Mouse (Mus musculus) kidney, adult 2 months (tissue): Measurements from ENCODE around the gene Eepd1. TPM values are rescaled to one million over a fixed set of nuclear protein-coding genes. Genes with fewer than 3 reads are reported as not detected.
A peak's percentile ranks its signal among the peaks of the same experiment; 100 is the strongest.

Source experiments
- DNase-seq: peaks from one replicate; pipeline ENCODE4 v3.0.0; 2021
- H3K27ac ChIP-seq: fragments of 200-500 bp; 2 replicates; pipeline ENCODE4 v1.5.1; 2012; ENCODE audit warnings: low read depth, low read length, control low read depth, inconsistent platforms; ENCODE audit not compliant: insufficient read depth
- H3K27me3 ChIP-seq: fragments of 200-500 bp; replicated peaks from 2 replicates; pipeline ENCODE4 v1.6.1; 2012; ENCODE audit warnings: mild to moderate bottlenecking, moderate library complexity, low read length, inconsistent platforms; ENCODE audit not compliant: control insufficient read depth, insufficient read depth
- H3K36me3 ChIP-seq: fragments of 200-500 bp; 2 replicates; pipeline ENCODE4 v1.6.1; 2012; ENCODE audit warnings: mild to moderate bottlenecking, moderate library complexity, low read length, inconsistent platforms; ENCODE audit not compliant: control insufficient read depth, insufficient read depth
- H3K4me1 ChIP-seq: fragments of 200-500 bp; 2 replicates; pipeline ENCODE4 v1.6.1; 2011; ENCODE audit warnings: low read length; ENCODE audit not compliant: control insufficient read depth, insufficient read depth
- H3K4me3 ChIP-seq: fragments of 200-500 bp; 2 replicates; pipeline ENCODE4 v1.5.1; 2011; ENCODE audit warnings: mild to moderate bottlenecking, low read depth, low read length, control low read depth; ENCODE audit not compliant: insufficient read depth
- CTCF ChIP-seq: fragments of 200-500 bp; conservative IDR thresholded peaks from 2 replicates; pipeline ENCODE4 v1.5.1; 2011; ENCODE audit warnings: low read depth, mild to moderate bottlenecking, control low read depth, low read length, moderate library complexity, mixed read lengths; ENCODE audit not compliant: insufficient read depth, insufficient read length
- POLR2A ChIP-seq: fragments of 200-500 bp; IDR thresholded peaks from one replicate; pipeline ENCODE4 v1.6.1; 2011; ENCODE audit warnings: low read depth, low read length, control low read depth
- WGBS: fragments of 180-500 bp; shearing (Covaris S2); methylation state at CpG from one replicate; pipeline ENCODE4 v1.1.7; 2018; 5-methylcytosine and 5-hydroxymethylcytosine counted together
- polyA plus RNA-seq: library from polyadenylated mRNA; depleted of rRNA; stranded (reverse); fragments of >200 nt; gene quantifications from 2 replicates; pipeline ENCODE4 v1.2.3, GENCODE M21; 2012

The Eepd1 gene
- polyA plus RNA-seq, 1 experiment: 4.8 TPM

DNA sequence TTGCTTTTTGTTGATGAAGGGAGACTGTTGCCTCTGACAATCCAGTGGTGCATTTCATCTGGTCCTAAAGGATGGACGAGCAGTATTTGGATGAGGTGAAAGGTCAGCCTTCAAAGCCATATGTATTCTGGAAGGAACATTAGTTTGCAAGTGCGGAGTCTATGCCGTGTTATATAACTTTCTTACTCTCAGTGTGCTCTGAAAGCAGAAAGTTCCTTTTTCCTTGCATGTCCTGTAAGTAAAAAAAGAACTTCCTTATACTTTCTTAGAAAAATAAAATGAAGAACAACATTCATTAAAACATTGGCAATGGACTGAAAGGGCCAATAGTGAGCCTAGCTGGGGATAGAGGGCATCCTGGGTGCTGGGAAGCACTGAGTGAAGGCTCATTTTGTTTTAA lies 50.8 kb downstream of the Eepd1 start:
- Histone ChIP-seq H3K4me3 (no peak overlapping the region), H3K27ac (no peak overlapping the region), H3K27me3 (no peaks in the 10 kb centered on the region), H3K4me1 (no peaks in the 10 kb centered on the region), H3K36me3 (no peaks in the 10 kb centered on the region)
- WGBS: 63% methylated on average over 3 of the region's 3 CpGs
- TF ChIP-seq CTCF (no peak), POLR2A (no peak)
- no peak for DNase-seq

DNA sequence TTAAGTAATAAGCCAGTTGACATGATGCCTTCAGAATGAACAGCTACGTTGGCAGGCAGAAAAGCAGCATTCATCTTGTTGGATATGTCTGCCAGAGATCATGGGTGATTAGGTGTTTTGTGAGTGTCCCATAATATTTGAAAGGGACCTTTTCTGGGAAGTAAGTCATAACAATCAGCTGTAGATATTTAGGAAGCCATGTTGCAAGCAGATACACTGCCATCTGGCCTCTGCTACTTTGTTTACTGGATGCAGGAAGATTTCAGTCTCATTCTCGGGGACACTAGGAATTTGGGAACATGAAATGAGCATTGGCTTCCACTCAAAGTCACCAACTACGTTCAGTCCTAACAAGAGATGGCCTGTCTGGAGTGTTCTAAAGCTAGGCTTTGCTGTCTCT lies 54.1 kb downstream of the Eepd1 start:
- no peaks in the 10 kb centered on the region for H3K36me3 ChIP-seq
- H3K4me3 ChIP-seq: no peak overlapping the region
- TF ChIP-seq CTCF: no peak
- no peaks in the 10 kb centered on the region for H3K4me1 ChIP-seq
- no peak for DNase-seq
- no peak overlapping the region for H3K27ac ChIP-seq
- WGBS: 79% methylated on average over 3 of the region's 3 CpGs
- H3K27me3 ChIP-seq: no peaks in the 10 kb centered on the region

DNA sequence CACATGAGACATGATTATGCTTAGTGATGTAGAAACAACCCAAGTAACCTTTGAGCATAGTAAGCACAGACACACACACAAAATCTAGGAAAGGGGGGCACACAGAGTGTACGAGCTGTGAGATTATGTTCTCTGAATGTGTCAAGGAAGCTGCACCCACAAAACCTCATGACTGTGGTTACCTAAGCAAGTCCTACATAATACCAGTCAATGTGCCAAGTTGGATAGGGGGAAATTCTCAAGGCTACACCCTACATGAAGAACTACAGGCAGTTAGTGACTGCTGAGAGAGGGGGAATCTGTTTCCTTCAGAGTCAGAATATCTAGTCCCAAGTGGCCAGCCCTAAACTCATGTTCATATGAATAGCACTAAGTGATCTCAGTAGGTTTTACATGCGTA lies 58.1 kb downstream of the Eepd1 start:
- H3K36me3 ChIP-seq: no peaks in the 10 kb centered on the region
- WGBS: 86% methylated on average over 2 of the region's 2 CpGs
- H3K4me1 ChIP-seq: no peaks in the 10 kb centered on the region
- TF ChIP-seq POLR2A (no peak), CTCF (no peak)
- no peak overlapping the region for H3K4me3 ChIP-seq
- DNase-seq: no peak
- H3K27ac ChIP-seq: no peak overlapping the region
- no peaks in the 10 kb centered on the region for H3K27me3 ChIP-seq

DNA sequence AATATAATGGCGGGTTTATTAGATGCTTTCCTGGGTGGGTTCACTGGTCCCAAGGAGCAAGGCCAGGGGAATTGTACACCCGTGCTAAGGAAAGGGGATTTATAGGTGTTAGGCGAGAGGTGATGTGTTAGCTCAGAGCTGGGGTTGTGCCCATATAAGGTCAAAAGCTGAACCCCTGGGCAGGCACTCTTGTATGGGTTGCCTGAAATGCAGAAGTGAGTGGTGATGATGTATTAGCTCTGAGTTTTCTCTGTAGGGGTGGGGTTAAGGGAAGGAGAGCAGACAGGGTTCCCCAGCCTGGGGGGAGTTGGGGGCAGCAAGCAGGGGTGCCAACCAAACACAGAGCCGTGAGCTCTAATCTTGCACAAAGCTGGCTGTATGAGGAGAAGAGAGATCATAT lies 60.0 kb downstream of the Eepd1 start:
- Histone ChIP-seq H3K27ac (no peak overlapping the region), H3K4me3 (no peak overlapping the region), H3K4me1 (no peaks in the 10 kb centered on the region), H3K36me3 (no peaks in the 10 kb centered on the region), H3K27me3 (no peaks in the 10 kb centered on the region)
- WGBS: 80% methylated on average over 4 of the region's 4 CpGs
- no peak for DNase-seq
- TF ChIP-seq CTCF (no peak), POLR2A (no peak)

DNA sequence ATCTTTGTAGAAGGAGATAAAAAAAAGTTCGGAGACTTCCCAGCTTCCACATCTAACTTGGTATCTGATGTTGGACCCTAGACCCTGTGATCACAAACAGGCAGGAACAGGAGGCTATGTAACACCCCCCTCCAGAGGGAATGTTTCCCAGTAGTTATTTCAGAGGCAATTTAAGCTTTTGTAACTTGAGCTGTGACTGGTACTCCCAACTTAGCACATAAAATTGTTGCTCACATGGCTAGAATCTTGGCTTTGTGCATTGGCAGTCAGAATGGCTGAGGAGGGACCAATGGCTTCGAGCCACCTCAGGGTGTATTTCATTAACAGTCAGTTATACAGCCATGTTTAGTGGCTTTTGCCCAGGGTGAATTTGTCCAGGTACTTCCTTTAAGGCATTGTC lies 63.9 kb downstream of the Eepd1 start:
- no peak for TF ChIP-seq CTCF
- TF ChIP-seq POLR2A: no peak
- H3K4me3 ChIP-seq: no peak overlapping the region
- H3K4me1 ChIP-seq: no peaks in the 10 kb centered on the region
- 46% methylated on average over 2 of the region's 2 CpGs for WGBS
- H3K27me3 ChIP-seq: no peaks in the 10 kb centered on the region
- peak; percentile 4 for DNase-seq
- H3K36me3 ChIP-seq: no peaks in the 10 kb centered on the region
- H3K27ac ChIP-seq: no peak overlapping the region

DNA sequence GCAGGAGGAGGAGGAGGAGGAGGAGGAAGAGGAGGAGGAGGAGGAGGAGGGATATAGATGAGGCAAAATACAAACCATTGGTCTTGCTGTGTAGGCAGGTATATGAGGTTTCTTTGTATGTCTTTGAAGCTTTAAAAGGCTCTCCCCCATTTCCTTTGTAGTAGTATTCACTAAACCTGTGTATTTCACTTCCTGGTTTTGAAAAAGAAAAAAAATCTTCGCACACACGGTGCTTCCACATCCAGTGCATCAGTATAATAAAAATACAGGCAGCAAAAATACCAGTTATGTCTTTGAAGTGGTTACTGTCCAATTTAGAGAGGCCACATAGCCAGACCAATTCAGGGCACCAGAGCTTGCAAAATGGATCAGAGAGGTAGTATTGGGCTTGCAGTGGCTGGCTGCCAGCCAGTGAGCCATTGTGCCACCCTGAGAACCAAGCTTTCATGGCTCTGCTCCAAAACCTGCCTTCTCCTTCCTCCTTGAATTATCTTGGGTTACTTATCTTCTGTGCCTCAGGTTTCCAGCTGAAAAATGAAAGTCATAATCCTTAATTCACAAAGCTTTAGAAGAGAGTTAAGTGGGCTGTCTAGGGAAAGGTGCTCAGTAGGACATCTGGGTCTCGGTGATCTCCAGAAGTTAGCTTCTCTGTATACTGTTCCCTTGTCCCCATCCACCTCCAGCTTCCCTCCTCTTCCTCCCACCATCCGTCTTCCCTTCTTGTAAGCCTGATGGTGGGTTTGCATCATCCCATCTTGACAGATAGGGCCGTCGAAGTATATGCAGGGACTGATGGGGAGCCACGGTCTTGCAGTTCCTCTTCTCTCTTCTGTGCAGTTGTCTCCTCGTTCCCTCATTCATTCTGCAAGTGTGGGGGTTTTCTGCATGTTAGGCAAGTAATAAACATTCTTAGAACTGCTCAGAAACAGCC lies 68.0 kb downstream of the Eepd1 start:
- H3K4me3 ChIP-seq: no peak overlapping the region
- H3K4me1 ChIP-seq: no peaks in the 10 kb centered on the region
- H3K36me3 ChIP-seq: no peaks in the 10 kb centered on the region
- WGBS: 79% methylated on average over 8 of the region's 8 CpGs
- no peaks in the 10 kb centered on the region for H3K27me3 ChIP-seq
- no peak overlapping the region for H3K27ac ChIP-seq
- no peak for TF ChIP-seq CTCF
- TF ChIP-seq POLR2A: no peak
- DNase-seq: peak; percentile 29

DNA sequence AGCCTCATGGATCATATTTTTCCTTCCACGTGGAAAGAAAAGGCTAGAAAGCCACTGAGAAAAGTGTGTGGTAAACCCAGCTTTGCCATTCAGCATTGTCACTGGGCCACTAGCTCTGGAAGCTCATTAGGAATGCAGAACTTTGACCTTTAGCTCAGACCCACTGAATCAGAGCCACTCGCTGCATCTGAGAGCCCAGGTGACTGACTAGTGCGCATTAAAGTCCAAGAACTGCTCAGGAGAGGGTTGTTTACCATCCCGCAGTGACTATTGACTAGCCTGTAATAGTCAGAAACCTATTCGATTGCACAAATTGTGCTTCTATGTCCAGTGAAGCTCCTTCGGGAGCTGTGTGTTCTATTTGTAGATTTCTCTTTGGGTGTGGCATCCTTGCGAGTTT lies 68.8 kb downstream of the Eepd1 start:
- H3K4me3 ChIP-seq: no peak overlapping the region
- TF ChIP-seq CTCF (no peak), POLR2A (no peak)
- no peaks in the 10 kb centered on the region for H3K36me3 ChIP-seq
- H3K27ac ChIP-seq: no peak overlapping the region
- DNase-seq: peak; percentile 60
- WGBS: 66% methylated on average over 7 of the region's 7 CpGs
- H3K27me3 ChIP-seq: no peaks in the 10 kb centered on the region
- H3K4me1 ChIP-seq: no peaks in the 10 kb centered on the region
